Mouse (Mus musculus): ENCODE results near the gene Naa20. TPM values are rescaled to one million over a fixed set of nuclear protein-coding genes. Genes with fewer than 3 reads are reported as not detected.
A peak's percentile ranks its signal among the peaks of the same experiment; 100 is the strongest.

Gene Naa20
- 10 to 100 TPM; 70.6 to 78.4 (median 73.6) TPM for total RNA-seq (2022)

DNA sequence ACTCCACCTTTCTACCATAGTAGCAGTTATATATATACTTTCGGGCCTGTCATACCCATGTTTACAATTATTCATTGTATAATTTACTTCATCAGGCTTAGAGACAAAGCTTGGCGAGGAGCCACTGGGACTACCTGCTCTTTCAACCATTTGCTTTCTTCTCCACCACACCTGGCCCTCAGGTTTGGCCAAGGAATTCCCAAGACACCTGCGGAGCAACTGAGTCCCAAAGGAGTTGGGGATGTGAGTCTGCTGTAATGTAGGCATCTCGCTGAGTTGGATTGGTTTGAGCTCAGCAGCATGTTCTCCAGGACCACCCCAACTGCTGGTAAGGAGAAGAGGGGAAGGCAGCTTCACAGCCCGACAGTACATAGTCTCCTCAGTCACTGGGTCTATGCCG, at the start of gene Naa20:
Gene Naa20 (plus strand): TSS at position 239 of the 400 bp plus-strand sequence.
- no peak for DNase-seq (ENCODE audit: low spot score in 2 of 2)

DNA sequence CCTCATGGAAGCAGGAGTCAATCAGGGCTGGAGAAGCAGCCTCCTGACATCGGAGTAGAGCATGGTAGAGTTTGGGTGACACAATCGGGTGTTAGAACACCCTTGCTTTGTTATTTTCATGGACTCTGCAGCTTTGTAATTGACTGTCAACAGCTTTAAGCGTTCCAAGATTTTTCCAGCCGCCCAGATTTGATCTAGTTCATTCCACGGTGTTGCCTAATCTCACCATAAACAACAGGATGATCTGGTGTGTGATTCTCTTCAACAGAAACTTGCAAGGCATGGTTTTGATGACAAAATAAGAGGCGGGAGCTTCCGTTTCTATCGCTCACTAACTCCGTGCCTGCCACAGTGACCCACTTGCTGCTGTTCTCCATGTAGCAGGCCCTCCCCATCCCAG, 46.1 kb upstream of the Naa20 start:
- no peak for DNase-seq (ENCODE audit: low spot score in 2 of 2)

DNA sequence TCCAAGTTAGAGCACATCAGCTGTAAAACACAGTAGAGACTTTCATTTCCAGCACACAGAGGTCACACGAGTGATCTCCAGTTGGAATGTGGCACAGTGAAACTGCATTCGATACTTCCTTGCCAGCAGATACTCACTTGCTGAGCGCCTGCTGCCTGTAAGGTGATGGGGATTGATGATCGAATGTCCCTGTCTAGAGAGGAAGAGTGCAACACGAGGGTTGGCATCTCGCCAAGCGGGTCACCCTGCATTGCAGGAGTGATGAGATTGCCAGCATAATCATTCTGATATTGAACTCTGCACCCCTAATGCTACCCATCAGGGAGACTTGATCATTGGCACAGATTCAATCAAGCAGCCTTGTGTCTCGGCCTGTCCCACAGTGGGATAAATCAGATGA, 44.0 kb upstream of the Naa20 start:
- no peak for DNase-seq (ENCODE audit: low spot score in 2 of 2)

DNA sequence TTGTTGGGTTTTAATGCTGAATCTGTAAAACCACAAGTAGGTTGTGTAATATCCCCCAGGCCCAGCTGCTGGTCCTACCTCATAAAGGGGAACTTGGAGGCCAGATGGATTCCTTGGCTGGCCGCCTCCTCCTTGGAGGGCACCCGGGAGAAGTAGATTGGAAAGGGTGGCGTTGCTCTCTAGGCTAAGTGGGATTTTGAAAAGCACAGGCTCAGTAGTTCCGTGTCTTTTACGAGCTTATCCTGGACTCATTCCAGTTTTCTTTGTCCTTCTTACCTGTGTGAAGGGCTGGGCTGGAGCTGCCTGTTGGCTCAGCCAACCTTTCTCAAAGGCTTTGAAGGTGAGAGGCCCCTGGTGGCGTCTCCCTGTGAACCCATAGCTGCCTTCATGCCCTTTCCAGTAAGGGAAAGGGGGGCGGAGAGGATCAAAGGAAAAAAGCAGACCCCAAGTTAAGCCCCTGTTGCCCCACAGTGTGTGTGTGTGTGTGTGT, 42.4 kb upstream of the Naa20 start:
- peak in 1 of 2 experiments; percentile 54 for DNase-seq (ENCODE audit: low spot score in 2 of 2)

DNA sequence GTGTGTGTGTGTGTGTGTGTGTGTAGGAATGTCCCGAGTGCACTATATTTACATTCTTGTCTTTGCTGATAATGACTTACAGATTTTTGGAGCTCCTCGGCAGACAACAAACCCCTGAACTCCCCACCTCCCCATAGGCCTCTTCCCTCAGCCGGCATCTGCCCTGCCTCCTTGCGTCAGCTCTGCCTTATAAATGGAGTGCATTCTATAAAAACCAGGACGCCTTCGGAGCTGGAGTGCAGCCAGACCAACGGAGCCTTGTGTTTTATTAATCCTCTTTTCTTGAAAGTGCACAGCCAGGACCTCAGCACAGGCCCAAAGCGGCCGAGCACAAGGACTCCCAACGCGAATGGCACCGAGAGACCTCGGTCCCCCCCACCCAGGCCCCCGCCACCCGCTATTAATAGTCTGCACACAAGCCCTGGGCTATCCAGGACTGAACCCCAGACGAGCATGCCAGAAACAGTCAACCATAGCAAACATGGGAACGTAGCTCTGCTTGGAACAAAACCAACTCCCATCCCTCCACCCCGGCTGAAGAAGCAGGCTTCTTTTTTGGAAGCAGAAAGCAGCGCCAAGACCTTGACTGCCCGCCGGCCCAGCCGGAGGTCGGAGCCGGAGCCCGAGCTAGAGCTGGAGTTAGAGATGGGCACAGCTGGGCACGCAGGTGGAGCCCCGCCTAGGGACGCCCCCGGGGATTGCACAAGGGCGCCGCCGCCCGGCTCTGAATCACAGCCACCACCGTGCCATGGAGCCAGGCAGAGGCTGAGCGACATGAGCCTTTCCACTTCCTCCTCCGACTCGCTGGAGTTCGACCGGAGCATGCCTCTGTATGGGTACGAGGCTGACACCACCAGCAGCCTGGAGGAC, 41.7 kb upstream of the Naa20 start:
- peak; percentile 82 to 90 for DNase-seq (ENCODE audit: low spot score in 2 of 2)

DNA sequence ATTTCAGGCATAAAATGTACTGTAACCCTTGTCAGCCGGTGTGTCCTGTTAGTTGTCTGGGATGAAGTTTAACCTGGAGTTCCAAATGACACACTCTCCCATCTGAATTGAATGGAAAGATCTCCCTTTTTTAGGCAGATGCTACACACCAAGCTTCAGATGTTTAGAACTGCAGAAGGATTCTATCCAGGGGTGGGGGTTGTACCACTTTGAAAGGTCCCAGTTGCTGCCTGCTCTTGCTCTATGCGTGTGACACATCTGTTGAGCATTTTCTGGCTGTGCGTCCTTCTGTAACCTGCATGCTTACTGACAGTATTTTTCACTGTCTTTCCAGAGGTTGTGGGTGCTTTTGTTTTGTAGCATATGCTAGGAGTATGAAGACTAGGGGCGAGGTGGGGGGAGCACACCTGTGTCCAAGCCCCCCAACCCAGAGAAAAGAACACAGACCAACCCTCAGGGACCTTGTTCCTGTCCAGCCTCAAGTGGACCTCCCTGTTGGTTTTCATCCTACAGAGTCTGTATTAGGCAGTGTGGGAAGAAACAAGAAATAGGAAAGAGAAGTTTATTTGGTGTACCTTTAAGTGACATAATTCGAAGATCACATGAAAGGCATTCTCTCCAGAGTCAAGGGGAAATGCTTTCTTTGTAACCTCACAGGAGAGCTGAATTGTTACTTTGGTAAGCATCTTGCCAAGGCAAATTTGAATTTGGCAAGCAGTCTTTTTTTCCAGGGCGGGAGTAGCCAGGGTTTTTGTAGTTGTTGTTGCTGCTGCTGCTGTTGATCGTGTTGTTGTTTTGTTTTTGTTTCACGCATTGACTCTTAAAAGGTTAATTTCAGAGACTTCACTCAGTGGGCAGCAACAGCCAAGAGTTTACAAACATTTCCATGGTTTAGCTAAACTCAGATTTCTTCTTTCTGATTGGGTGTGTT, 40.4 kb upstream of the Naa20 start:
- no peak for DNase-seq (ENCODE audit: low spot score in 2 of 2)

DNA sequence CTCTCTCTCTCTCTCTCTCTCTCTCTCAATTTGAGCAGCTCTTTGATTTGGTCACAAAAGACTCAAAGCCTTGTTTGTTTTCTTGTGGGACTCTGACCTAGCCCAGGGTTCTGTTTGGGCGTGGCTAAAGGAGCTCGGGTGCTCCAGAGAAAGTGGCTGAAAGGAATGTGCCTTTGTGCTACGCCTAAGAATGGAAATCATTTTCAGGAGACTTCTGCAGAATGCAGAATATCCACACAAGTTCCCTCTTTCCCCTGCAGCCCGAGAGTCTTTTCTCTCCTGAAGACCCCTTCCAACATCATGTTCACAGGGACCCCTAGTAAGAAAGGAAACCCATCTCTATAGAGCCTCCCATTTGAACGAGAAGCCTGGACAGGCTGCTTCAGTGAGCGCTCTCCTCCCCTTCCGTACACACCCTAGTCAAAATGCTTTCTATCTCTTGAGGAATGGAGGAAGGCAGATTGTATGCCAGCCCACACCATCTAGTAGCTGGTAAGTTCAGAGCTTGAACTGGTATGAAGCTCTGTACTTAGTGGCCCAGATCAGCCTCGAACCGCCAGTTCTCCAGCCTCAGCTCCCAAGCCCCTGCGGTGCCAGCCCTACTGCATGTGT, 39.6 kb upstream of the Naa20 start:
- no peak for DNase-seq (ENCODE audit: low spot score in 2 of 2)

DNA sequence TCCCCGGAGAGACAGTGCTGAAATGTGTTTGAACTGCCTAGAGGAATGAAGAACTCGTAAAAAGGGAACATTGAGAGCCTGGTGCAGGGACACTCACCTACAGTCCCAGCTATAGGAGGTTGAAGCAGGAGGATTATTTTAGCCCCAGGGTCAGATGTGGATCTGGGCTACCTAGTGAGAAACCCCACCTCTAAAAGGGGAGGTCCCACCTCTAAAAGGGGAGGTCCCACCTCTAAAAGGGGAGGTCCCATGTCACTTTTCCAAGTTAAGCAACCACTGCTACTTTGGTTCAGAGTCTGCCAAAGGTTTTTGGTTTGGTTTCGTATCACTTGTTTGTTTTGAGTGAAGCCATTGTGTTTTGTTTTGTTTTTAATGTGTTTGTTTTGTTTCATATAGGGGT, 36.6 kb upstream of the Naa20 start:
- no peak for DNase-seq (ENCODE audit: low spot score in 2 of 2)

DNA sequence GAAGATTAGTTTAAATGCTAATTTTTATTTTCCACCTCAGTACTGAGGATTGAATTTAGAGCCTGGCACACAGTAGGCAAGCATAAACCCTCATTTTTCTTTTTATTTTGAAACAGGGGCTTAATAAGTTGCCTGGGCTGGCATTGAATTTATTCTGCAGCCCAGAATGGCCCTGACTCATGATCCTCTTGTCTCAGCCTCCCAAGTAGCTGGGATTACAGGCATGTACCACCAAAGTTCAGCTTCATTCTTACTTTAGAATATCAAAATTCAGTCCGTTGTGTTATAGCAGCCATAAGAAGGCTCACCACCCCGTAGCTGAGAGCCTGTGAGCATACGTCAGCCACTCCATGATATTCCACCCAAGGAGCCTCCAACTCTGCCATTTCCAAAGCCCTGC, 35.7 kb upstream of the Naa20 start:
- DNase-seq (ENCODE audit: low spot score in 2 of 2): no peak

DNA sequence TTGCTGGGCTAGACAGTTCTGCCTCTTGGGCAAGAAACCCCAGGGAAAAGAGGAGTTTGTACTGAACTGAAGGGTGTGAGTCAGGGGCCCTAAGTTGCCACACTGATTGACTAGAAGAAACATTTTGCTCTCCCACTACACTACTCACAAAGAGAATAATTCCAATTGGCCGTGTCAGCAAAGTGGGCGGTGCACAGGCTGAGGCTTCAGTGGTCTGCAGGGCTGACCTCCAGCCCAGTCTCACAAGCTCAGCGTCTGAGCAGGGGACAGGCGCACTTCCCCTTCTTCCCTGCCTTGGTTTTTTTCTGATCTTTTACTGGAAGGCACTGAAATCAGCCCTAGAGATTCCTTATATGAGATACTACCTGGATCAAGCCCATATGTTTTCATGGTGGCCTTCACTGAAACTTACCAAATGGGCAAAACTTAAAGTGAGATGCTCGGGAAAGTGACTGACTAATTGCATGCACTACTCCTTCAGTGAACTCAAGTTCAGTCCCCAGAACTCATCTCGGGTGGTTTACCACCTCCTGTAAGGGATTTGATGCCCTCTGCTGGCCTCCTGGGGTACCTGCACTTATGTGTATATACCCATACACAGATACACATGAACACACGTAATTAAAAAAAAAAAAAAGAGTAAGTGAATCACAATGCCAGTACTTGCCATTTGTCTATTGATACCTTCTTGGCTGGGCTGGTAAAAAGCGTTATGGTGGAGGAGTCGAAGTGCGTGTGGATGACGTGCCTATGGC, 35.0 kb upstream of the Naa20 start:
- no peak for DNase-seq (ENCODE audit: low spot score in 2 of 2)

DNA sequence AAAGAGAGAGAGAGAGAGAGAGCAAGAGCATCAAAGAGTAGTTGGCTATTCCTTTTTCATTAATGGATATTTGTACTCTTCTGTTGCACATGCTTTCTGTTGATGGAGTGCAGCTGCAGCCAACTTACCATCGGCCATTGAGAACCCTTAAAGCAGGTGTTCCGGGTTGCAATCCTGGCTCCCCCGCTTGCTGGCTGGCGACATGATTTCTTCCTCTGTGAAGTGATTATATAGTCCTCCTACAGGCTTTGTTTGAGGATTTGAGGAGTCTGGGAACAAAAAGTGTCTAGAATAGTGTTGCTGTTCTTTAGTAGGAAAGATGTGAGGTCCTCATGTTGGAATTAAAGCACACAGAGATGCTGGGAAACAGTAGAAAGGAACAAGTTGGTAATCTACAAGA, 30.6 kb upstream of the Naa20 start:
- DNase-seq (ENCODE audit: low spot score in 2 of 2): no peak

DNA sequence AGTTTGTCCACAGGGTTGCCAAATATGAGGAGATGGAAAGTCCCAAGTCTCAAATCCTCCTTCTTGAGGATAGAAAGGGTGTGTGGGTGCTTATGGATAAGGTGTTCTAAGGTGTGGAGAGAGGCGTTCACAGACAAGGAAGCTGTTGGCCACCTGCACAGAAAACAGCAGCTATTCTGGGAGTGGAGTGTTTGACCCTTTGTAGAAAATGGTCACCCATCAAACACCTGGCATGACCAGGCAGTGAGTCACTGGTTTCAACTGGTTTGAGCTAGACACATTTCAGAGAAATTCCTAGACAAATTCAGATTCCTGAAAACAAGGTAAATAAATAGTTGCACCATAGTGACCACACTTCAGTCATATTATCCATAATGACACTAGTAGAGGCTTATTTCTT, 29.8 kb upstream of the Naa20 start:
- DNase-seq (ENCODE audit: low spot score in 2 of 2): no peak

DNA sequence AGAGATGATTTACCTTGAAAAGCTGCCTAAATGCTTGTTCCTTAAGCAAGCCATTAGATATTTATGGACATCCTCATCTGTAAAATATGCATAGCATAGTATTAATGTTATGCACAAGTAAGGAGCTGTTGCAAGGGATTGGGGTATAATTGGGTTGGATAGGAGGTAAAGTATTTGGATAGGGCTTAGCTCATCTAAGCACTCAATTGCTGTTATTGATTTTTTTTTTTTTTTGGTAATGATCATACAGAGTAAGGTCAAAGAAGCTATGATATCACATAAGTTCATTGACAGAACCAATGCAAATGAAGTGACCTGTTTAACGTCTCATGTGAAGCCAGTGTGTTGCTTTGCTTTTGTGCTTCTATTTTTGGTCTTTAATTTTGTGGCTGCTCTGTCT, 27.9 kb upstream of the Naa20 start:
- no peak for DNase-seq (ENCODE audit: low spot score in 2 of 2)

DNA sequence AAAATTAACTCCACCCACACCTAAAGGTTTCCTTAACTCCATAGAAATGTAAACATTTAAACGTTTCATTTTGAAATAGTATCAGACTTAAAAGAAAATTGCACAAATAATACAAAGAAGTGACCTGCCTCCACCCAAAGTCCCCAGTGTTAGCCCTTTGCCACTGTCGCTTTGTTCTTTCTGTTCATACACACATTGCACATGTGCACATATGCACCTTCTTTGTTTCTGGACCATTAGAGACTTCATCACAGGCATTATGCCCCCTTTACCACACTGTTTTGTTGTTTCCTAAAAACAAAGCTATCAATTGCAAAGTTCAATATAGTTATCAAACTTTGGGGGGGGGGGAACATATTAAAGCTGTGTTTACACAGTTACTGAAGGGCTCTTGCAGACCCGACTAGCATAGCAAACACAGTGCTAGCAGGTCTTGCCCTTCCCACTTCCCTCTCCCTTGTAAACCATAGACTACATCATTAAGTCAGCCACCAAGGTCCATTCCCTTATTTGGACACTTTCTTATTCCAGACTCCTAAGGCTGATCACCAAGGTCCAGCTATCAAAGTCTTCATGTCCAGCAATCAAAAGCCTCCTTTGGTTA, 26.9 kb upstream of the Naa20 start:
- DNase-seq (ENCODE audit: low spot score in 2 of 2): no peak

DNA sequence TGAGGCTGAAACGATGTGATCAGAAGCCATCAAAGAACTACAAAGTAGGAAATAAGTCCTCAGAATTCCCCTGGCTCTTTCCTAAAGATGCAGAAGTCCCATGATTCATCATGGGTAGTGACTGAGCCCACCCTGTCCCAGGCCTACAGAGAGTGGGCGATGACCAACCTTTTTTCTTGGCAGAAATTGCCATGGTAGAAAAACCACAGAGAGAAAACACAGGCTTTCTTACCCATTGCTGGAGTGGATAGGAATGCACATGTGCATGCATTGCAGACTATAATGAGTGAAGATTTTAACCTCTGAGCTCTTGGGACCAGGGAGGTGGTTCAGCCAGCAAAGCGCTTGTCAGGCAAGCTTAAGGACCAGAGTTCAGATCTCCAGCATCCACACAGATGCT, 24.7 kb upstream of the Naa20 start:
- no peak for DNase-seq (ENCODE audit: low spot score in 2 of 2)

DNA sequence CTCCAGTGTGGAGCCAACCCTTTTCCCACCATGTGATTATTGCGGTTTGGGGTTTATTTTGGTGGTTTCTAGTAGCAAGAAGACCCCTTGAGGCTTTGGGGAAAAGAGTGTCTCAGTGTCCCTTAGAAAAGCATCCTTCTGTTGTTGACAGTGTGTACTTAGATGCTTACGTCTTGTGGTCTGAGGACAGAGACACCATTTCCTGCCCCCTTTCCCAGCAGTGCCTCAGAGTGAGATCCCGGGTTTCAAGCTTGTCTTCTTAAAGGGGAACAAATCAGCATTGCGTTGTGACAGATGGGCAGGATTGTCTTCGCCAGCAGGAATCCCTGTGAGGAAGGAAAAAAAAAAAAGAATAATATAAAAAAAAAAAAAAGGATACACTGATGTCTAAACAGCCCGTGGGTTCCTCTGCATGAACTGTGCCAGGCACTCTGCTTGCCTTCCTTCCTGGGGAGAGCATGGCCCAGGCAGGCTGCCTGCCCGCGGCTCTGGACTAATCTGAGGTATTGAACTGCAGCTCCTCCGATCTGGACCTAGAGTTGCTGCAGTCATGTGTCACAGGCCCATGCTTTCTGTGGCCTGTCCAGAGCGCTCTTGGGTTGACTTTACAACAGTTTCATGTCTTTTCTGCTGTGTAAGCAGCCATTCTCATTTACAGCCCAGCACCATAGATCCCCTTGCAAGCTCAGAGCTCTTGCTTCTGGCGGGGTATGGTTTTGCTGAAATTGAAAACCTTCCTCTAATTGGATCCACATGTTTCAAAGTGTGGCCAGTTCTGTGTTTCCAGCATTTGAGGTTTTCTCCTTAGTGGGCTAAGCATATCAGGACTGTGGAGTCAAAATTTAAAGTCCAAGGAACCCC, 20.8 kb upstream of the Naa20 start:
- no peak for DNase-seq (ENCODE audit: low spot score in 2 of 2)

DNA sequence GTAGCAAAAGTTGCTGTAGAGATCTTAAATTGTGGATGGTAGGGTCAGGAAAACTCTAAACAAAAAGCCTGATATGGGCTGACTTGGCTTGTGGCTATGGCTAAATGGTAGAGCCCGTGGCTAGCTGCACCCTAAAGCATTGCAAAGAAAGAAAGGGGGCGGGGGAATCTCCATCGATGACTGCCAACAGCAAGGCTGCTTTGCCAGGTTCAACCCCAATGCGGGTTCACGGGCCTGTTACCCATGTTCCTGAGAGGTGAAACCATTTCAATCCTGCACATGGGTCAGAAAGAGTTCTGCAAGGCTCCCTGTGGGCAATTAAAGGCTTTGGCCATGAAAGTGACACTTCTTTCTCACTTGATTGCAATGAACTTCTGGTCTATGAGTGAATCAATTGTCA, 20.0 kb upstream of the Naa20 start:
- no peak for DNase-seq (ENCODE audit: low spot score in 2 of 2)

DNA sequence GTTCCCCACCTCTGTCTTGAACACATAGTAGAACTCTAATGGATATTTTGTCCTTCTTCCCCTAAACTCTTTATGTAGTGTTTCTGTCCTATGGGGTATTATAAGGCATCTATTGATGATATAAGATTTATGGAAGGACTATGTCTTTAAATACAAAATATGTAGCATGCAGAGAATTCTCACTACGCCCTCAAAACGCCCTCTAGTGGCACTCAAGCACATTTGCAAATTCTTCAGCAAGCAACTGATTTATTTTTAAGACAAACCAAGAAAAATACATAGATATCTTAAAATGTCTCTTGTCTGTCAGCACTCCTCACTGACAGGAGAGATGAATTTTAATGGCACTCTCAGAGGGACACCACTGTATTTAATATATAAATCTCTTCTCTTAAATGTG, 19.5 kb upstream of the Naa20 start:
- DNase-seq (ENCODE audit: low spot score in 2 of 2): no peak

DNA sequence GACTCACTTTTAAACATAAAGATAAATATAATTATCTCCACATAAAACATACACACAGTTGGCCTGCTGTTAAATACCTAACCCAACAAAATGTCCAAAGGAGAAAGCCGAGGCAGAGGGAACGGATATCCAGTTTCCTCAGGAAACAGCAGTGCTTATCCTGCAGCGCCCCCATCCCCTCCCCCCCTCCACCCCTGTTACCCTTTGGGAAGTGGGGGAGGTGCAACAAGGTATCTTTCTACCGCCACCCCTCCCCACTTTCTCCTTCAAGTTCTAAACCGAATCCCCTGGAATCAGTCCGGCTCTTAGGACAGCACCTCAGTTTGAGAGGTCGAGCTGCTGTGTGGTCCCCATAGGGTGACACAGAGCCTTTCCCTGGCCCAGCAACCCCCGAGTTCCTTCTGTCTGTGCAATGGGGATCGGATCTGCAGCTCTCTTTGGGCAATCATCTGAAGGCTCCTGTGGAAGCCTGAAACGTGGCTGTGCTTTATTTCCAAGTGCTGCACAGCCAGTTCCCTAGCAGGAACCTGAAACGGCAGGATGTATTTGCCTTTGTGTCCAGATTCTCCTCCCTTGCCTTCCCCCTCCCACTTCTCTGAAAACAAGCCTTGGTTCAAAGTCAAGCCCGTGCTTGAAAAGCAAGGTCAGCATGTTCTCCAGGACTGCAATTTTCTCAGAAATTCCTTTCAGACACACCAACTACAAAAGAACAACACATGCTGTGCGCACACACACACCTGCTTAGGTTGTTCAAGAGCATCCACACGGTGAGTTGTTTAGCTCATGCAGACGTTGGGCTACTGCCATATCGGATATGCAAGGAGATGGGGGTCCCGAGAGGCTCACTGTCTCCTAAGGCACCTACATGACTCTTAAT, 17.6 kb upstream of the Naa20 start:
- DNase-seq (ENCODE audit: low spot score in 2 of 2): no peak
